Mouse (Mus musculus) left cerebral cortex, postnatal 25 days (tissue): ENCODE data around the gene Dcun1d4. TPM values are rescaled to one million over a fixed set of nuclear protein-coding genes. Genes with fewer than 3 reads are reported as not detected.
"Not testable (repeated sequence)": the region's sequence is repeated elsewhere in the genome, so short reads cannot be mapped to it uniquely, and the experiment has no call there.

Experiments used
- DNase-seq, 2 experiments: peaks; one replicate each; pipeline ENCODE4 v3.0.0; 2022; ENCODE audit warnings: low spot score in 2 of 2, mixed read lengths in 1 of 2
- intact Hi-C: fragments of 180-260 bp; cut with DNase I; formaldehyde crosslinking; loops from one replicate; pipeline ENCODE4 v1.15.1; 2025
- total RNA-seq, 2 experiments: library from RNA; stranded (reverse); gene quantifications; 2 replicates each; pipeline ENCODE4 v1.2.3; 2021

The Dcun1d4 gene
- total RNA-seq, 2 experiments from 2014 or later = 118 to 122 TPM

- DNase-seq = no peak
- intact Hi-C loops = no loop called here
Measured at GRCm38 (mm10) chr5:73572846-73573245, 92.0 kb downstream of the Dcun1d4 start.

- no peak for DNase-seq
- intact Hi-C loops = no loop called here
Measured at GRCm38 (mm10) chr5:73573789-73574188, 93.0 kb downstream of the Dcun1d4 start.

GRCm38 (mm10) chr5:73574616-73575015 lies 93.8 kb downstream of the Dcun1d4 start:
- intact Hi-C loops = no loop called here
- no peak for DNase-seq

GRCm38 (mm10) chr5:73576708-73577107 lies 95.9 kb downstream of the Dcun1d4 start:
- peak; percentile 48 to 81 for DNase-seq
- intact Hi-C loops = loop anchor here (2.0 kb wide), 1 partner anchor 42 kb away; no protein-coding TSS in a partner anchor

- intact Hi-C loops = no loop called here
- peak in 1 of 2 experiments; percentile 69 for DNase-seq
Measured at GRCm38 (mm10) chr5:73578131-73578530, 97.3 kb downstream of the Dcun1d4 start.

GRCm38 (mm10) chr5:73584011-73584410 lies 103.2 kb downstream of the Dcun1d4 start:
- DNase-seq, intact Hi-C loops: not testable (repeated sequence)

- intact Hi-C loops = no loop called here
- peak in 1 of 2 experiments; percentile 34 for DNase-seq
Measured at GRCm38 (mm10) chr5:73585212-73586115, 104.7 kb downstream of the Dcun1d4 start.

GRCm38 (mm10) chr5:73586597-73586996 lies 105.8 kb downstream of the Dcun1d4 start:
- no peak for DNase-seq
- intact Hi-C loops = no loop called here

GRCm38 (mm10) chr5:73587119-73587518 lies 106.3 kb downstream of the Dcun1d4 start:
- intact Hi-C loops = no loop called here
- no peak for DNase-seq

GRCm38 (mm10) chr5:73598943-73599695 lies 118.3 kb downstream of the Dcun1d4 start:
- no peak for DNase-seq
- intact Hi-C loops = no loop called here

GRCm38 (mm10) chr5:73599991-73600390 lies 119.2 kb downstream of the Dcun1d4 start:
- intact Hi-C loops = no loop called here
- DNase-seq = no peak

GRCm38 (mm10) chr5:73601361-73601763 lies 120.6 kb downstream of the Dcun1d4 start:
- peak in 1 of 2 experiments; percentile 42 for DNase-seq
- intact Hi-C loops = no loop called here

GRCm38 (mm10) chr5:73602865-73603264 lies 122.1 kb downstream of the Dcun1d4 start:
- DNase-seq = no peak
- intact Hi-C loops = no loop called here

- intact Hi-C loops = no loop called here
- DNase-seq = peak in 1 of 2 experiments; percentile 37
Measured at GRCm38 (mm10) chr5:73604542-73604941, 123.7 kb downstream of the Dcun1d4 start.

GRCm38 (mm10) chr5:73604964-73605363 lies 124.2 kb downstream of the Dcun1d4 start:
- intact Hi-C loops = no loop called here
- peak in 1 of 2 experiments; percentile 61 for DNase-seq

Other genes with a start within 250 kb of the Dcun1d4 start
- gene Fryl, start 224.4 kb upstream of the Dcun1d4 start, total RNA-seq = 10 to 100 TPM; 45.8 to 56.7 TPM
- 100 to 1,000 TPM; 475 TPM for gene Ociad1, start 188.2 kb upstream of the Dcun1d4 start, total RNA-seq
- 100 to 1,000 TPM; 122 to 128 TPM for gene Ociad2, start 140.0 kb upstream of the Dcun1d4 start, total RNA-seq
- 1 to 10 TPM; 1.9 to 2.2 TPM for gene Cwh43, start 74.9 kb upstream of the Dcun1d4 start, total RNA-seq
- gene Lrrc66, start 151.5 kb downstream of the Dcun1d4 start, total RNA-seq = not detected
- 10 to 100 TPM; 48.1 to 48.6 TPM for gene Sgcb, start 166.8 kb downstream of the Dcun1d4 start, total RNA-seq
- under 1 TPM in 1 of 2 experiments, not detected in 1; 0.16 TPM for gene Spata18, start 170.4 kb downstream of the Dcun1d4 start, total RNA-seq